Mouse (Mus musculus) intestine, embryonic 16.5 days (tissue): ENCODE data around the gene Ina. TPM values are rescaled to one million over a fixed set of nuclear protein-coding genes. Genes with fewer than 3 reads are reported as not detected.
"Not testable (repeated sequence)": the region's sequence is repeated elsewhere in the genome, so short reads cannot be mapped to it uniquely, and the experiment has no call there.

ENCODE experiments used
- ATAC-seq: fragments of 200-750 bp; cut with Nextera tagmentation; 2 replicates; pipeline ENCODE4 v1.8.0; 2017; ENCODE audit warnings: moderate TSS enrichment, moderate library complexity
- H3K27ac ChIP-seq: fragments of 300-500 bp; sonication (generic); 2 replicates; pipeline ENCODE4 v1.5.1; 2014; ENCODE audit warnings: mild to moderate bottlenecking, low read length
- H3K27me3 ChIP-seq: fragments of 300-500 bp; sonication (generic); replicated peaks from 2 replicates; pipeline ENCODE4 v1.6.1; 2014; ENCODE audit warnings: low read length, control low read depth, mixed read lengths; ENCODE audit not compliant: control insufficient read depth, insufficient read depth
- H3K36me3 ChIP-seq: fragments of 300-500 bp; sonication (generic); 2 replicates; pipeline ENCODE4 v1.6.1; 2014; ENCODE audit warnings: low read length, control low read depth; ENCODE audit not compliant: control insufficient read depth, insufficient read depth
- H3K4me1 ChIP-seq: fragments of 300-500 bp; sonication (generic); 2 replicates; pipeline ENCODE4 v1.6.1; 2014; ENCODE audit warnings: low read length, control low read depth, mixed read lengths; ENCODE audit not compliant: control insufficient read depth, insufficient read depth
- H3K4me2 ChIP-seq: fragments of 300-500 bp; sonication (generic); 2 replicates; pipeline ENCODE4 v1.6.1; 2014; ENCODE audit warnings: low read depth, low read length, control low read depth
- H3K4me3 ChIP-seq: fragments of 300-500 bp; sonication (generic); 2 replicates; pipeline ENCODE4 v1.5.1; 2014; ENCODE audit warnings: mild to moderate bottlenecking, low read length
- H3K9ac ChIP-seq: fragments of 300-500 bp; sonication (generic); 2 replicates; pipeline ENCODE4 v1.6.1; 2014; ENCODE audit warnings: low read depth, low read length
- H3K9me3 ChIP-seq: fragments of 300-500 bp; sonication (generic); 2 replicates; pipeline ENCODE4 v1.6.1; 2016; ENCODE audit warnings: low read length, control low read depth; ENCODE audit not compliant: control insufficient read depth
- WGBS: fragments of 180-500 bp; shearing (Covaris S2); extraction: QIAGEN DNeasy Blood & Tissue Kit; methylation state at CpG from one replicate; pipeline ENCODE4 v1.1.7; 2014; 5-methylcytosine and 5-hydroxymethylcytosine counted together
- polyA plus RNA-seq: library from polyadenylated mRNA; unstranded; fragments of >200 nt; fragmentation: Nextera tagmentation; extraction: Ambion mirVana; gene quantifications from 2 replicates; pipeline ENCODE4 v1.2.1, GENCODE M21; 2015

Ina gene
- polyA plus RNA-seq, 1 experiment from 2014 or later, result 5.6 TPM

- not testable (repeated sequence) for H3K36me3 ChIP-seq, H3K4me3 ChIP-seq, H3K9me3 ChIP-seq, H3K4me1 ChIP-seq, H3K4me2 ChIP-seq, H3K9ac ChIP-seq, ATAC-seq, H3K27me3 ChIP-seq, H3K27ac ChIP-seq
- 72% methylated on average over 8 of the region's 8 CpGs for WGBS
Measured at GRCm38 (mm10) chr19:46990625-46991024, 23.9 kb upstream of the Ina start.

GRCm38 (mm10) chr19:46991145-46991544 lies 23.4 kb upstream of the Ina start:
- WGBS, result 11% methylated on average over 5 of the region's 5 CpGs
- Histone ChIP-seq H3K27me3 (no peaks in the 10 kb centered on the region), H3K4me1 (peaks cover 8% of the 10 kb centered on the region), H3K9ac (no peak overlapping the region), H3K9me3 (no peaks in the 10 kb centered on the region), H3K27ac (no peak overlapping the region), H3K4me2 (no peak overlapping the region), H3K4me3 (no peak overlapping the region), H3K36me3 (no peaks in the 10 kb centered on the region)
- ATAC-seq, result peak; percentile 29; the same call in 1 of the 2 replicates

GRCm38 (mm10) chr19:46992329-46992728 lies 22.2 kb upstream of the Ina start:
- not testable (repeated sequence) for ATAC-seq, H3K36me3 ChIP-seq, H3K4me1 ChIP-seq, H3K4me2 ChIP-seq, H3K27ac ChIP-seq, H3K27me3 ChIP-seq, H3K9me3 ChIP-seq, H3K9ac ChIP-seq, H3K4me3 ChIP-seq
- 75% methylated on average over 4 of the region's 4 CpGs for WGBS

- 72% methylated on average over 9 of the region's 9 CpGs for WGBS
- no peak overlapping the region for H3K27ac ChIP-seq
- no peak overlapping the region for H3K4me2 ChIP-seq
- H3K9ac ChIP-seq, result no peak overlapping the region
- no peaks in the 10 kb centered on the region for H3K4me1 ChIP-seq
- no peak for ATAC-seq
- H3K36me3 ChIP-seq, result no peaks in the 10 kb centered on the region
- H3K4me3 ChIP-seq, result no peak overlapping the region
- H3K9me3 ChIP-seq, result no peaks in the 10 kb centered on the region
- no peaks in the 10 kb centered on the region for H3K27me3 ChIP-seq
Measured at GRCm38 (mm10) chr19:46996095-46996494, 18.4 kb upstream of the Ina start.

GRCm38 (mm10) chr19:46998168-46998870 lies 16.2 kb upstream of the Ina start:
- Histone ChIP-seq H3K4me1 (no peaks in the 10 kb centered on the region), H3K4me2 (no peak overlapping the region), H3K9me3 (no peaks in the 10 kb centered on the region), H3K9ac (no peak overlapping the region), H3K27me3 (no peaks in the 10 kb centered on the region), H3K4me3 (no peak overlapping the region), H3K27ac (no peak overlapping the region), H3K36me3 (no peaks in the 10 kb centered on the region)
- WGBS, result 77% methylated on average over 8 of the region's 8 CpGs
- ATAC-seq, result no peak

- Histone ChIP-seq H3K9me3 (no peaks in the 10 kb centered on the region), H3K4me3 (no peak overlapping the region), H3K27me3 (no peaks in the 10 kb centered on the region), H3K4me2 (no peak overlapping the region), H3K27ac (no peak overlapping the region), H3K9ac (no peak overlapping the region), H3K36me3 (no peaks in the 10 kb centered on the region), H3K4me1 (no peaks in the 10 kb centered on the region)
- ATAC-seq, result no peak
- 78% methylated on average over 4 of the region's 4 CpGs for WGBS
Measured at GRCm38 (mm10) chr19:46998953-46999352, 15.5 kb upstream of the Ina start.

GRCm38 (mm10) chr19:46999753-47000152 lies 14.7 kb upstream of the Ina start:
- H3K9me3 ChIP-seq, result no peaks in the 10 kb centered on the region
- no peak for ATAC-seq
- no peak overlapping the region for H3K4me3 ChIP-seq
- 61% methylated on average over 6 of the region's 6 CpGs for WGBS
- no peak overlapping the region for H3K9ac ChIP-seq
- H3K4me2 ChIP-seq, result no peak overlapping the region
- no peaks in the 10 kb centered on the region for H3K27me3 ChIP-seq
- no peaks in the 10 kb centered on the region for H3K36me3 ChIP-seq
- no peaks in the 10 kb centered on the region for H3K4me1 ChIP-seq
- no peak overlapping the region for H3K27ac ChIP-seq

GRCm38 (mm10) chr19:47000357-47000756 lies 14.1 kb upstream of the Ina start:
- not testable (repeated sequence) for H3K9ac ChIP-seq, H3K4me2 ChIP-seq, ATAC-seq, H3K4me3 ChIP-seq, H3K9me3 ChIP-seq, H3K27ac ChIP-seq, H3K4me1 ChIP-seq, H3K27me3 ChIP-seq, H3K36me3 ChIP-seq
- 81% methylated on average over 2 of the region's 3 CpGs for WGBS

GRCm38 (mm10) chr19:47003742-47004511 lies 10.6 kb upstream of the Ina start:
- Histone ChIP-seq H3K27ac (no peak overlapping the region), H3K27me3 (no peaks in the 10 kb centered on the region), H3K36me3 (no peaks in the 10 kb centered on the region), H3K9me3 (0 out of 2 replicates have a peak, but pooled peaks cover 3% of the 10 kb centered on the region), H3K4me1 (no peaks in the 10 kb centered on the region), H3K9ac (no peak overlapping the region), H3K4me3 (no peak overlapping the region), H3K4me2 (no peak overlapping the region)
- ATAC-seq, result no peak
- WGBS, result 78% methylated on average over 6 of the region's 6 CpGs
